Mouse (Mus musculus): ENCODE results near the gene Tns1.

GRCm38 (mm10) chr1:74110932-74111695 lies 13.1 kb downstream of the Tns1 start:
- TF ChIP-seq POLR2A (IDR thresholded peaks at IDR 0.05; ENCODE audit: extremely low read depth, insufficient read depth, low read length): no peak
- TF ChIP-seq CTCF (IDR thresholded peaks at IDR 0.05; ENCODE audit: low read depth, low read length): no peak

Measured in liver, adult 2 months (tissue).